Mouse (Mus musculus) kidney, embryonic 15.5 days (tissue): ENCODE results near the gene Nfe2l1. TPM values are rescaled to one million over a fixed set of nuclear protein-coding genes. Genes with fewer than 3 reads are reported as not detected.
A peak's percentile ranks its signal among the peaks of the same experiment; 100 is the strongest.

ENCODE experiments used
- ATAC-seq: fragments of 200-750 bp; cut with Nextera tagmentation; replicated peaks from 2 replicates; pipeline ENCODE4 v1.8.0; 2017; ENCODE audit warnings: moderate TSS enrichment; ENCODE audit not compliant: low FRiP score
- H3K27ac ChIP-seq: fragments of 300-500 bp; sonication (generic); 2 replicates; pipeline ENCODE4 v1.5.1; 2015; ENCODE audit warnings: mild to moderate bottlenecking, inconsistent platforms
- H3K27me3 ChIP-seq: fragments of 300-500 bp; sonication (generic); 2 replicates; pipeline ENCODE4 v1.6.1; 2015; ENCODE audit warnings: inconsistent platforms
- H3K36me3 ChIP-seq: fragments of 300-500 bp; sonication (generic); 2 replicates; pipeline ENCODE4 v1.6.1; 2015; ENCODE audit warnings: inconsistent platforms
- H3K4me1 ChIP-seq: fragments of 300-500 bp; sonication (generic); 2 replicates; pipeline ENCODE4 v1.6.1; 2015; ENCODE audit warnings: inconsistent platforms
- H3K4me2 ChIP-seq: fragments of 300-500 bp; sonication (generic); 2 replicates; pipeline ENCODE4 v1.6.1; 2015; ENCODE audit warnings: moderate library complexity, mild to moderate bottlenecking, inconsistent platforms
- H3K4me3 ChIP-seq: fragments of 300-500 bp; sonication (generic); replicated peaks from 2 replicates; pipeline ENCODE4 v1.5.1; 2015; ENCODE audit warnings: mild to moderate bottlenecking, inconsistent platforms
- H3K9ac ChIP-seq: fragments of 300-500 bp; sonication (generic); 2 replicates; pipeline ENCODE4 v1.6.1; 2015; ENCODE audit warnings: mild to moderate bottlenecking, inconsistent platforms
- H3K9me3 ChIP-seq: fragments of 300-500 bp; sonication (generic); replicated peaks from 2 replicates; pipeline ENCODE4 v1.6.1; 2016; ENCODE audit warnings: inconsistent platforms
- WGBS: fragments of 180-500 bp; shearing (Covaris S2); methylation state at CpG from one replicate; pipeline ENCODE4 v1.1.7; 2015; ENCODE audit warnings: mixed read lengths; 5-methylcytosine and 5-hydroxymethylcytosine counted together
- polyA plus RNA-seq: library from polyadenylated mRNA; unstranded; fragments of >200 nt; fragmentation: Nextera tagmentation; extraction: Ambion mirVana; gene quantifications from 2 replicates; pipeline ENCODE4 v1.2.1, GENCODE M21; 2015

Gene Nfe2l1
- polyA plus RNA-seq, 1 experiment from 2014 or later, result 82.1 TPM

- no peaks in the 10 kb centered on the region for H3K36me3 ChIP-seq
- H3K27ac ChIP-seq, result no peak overlapping the region
- no peaks in the 10 kb centered on the region for H3K27me3 ChIP-seq
- H3K9me3 ChIP-seq, result no peaks in the 10 kb centered on the region
- no peak overlapping the region for H3K4me2 ChIP-seq
- WGBS, result 37% methylated on average over 8 of the region's 8 CpGs
- peaks cover 13% of the 10 kb centered on the region; the same call in 1 of the 2 replicates for H3K4me1 ChIP-seq
- ATAC-seq, result no peak
- no peak overlapping the region for H3K9ac ChIP-seq
- H3K4me3 ChIP-seq, result no peak overlapping the region
These were observed 10.5 kb upstream of the Nfe2l1 start for GRCm38 (mm10) chr11:96840290-96840689.

GRCm38 (mm10) chr11:96839877-96840276 is 10.1 kb upstream of the Nfe2l1 start:
- no peak overlapping the region for H3K4me3 ChIP-seq
- no peaks in the 10 kb centered on the region for H3K36me3 ChIP-seq
- no peak overlapping the region for H3K9ac ChIP-seq
- 75% methylated on average over 3 of the region's 3 CpGs for WGBS
- H3K4me2 ChIP-seq, result no peak overlapping the region
- no peaks in the 10 kb centered on the region for H3K27me3 ChIP-seq
- no peak overlapping the region for H3K27ac ChIP-seq
- no peak for ATAC-seq
- H3K4me1 ChIP-seq, result peaks cover 13% of the 10 kb centered on the region; the same call in 1 of the 2 replicates
- no peaks in the 10 kb centered on the region for H3K9me3 ChIP-seq

- ATAC-seq, result no peak
- no peak overlapping the region for H3K27ac ChIP-seq
- 87% methylated on average over 7 of the region's 7 CpGs for WGBS
These were observed 9.7 kb upstream of the Nfe2l1 start for GRCm38 (mm10) chr11:96839428-96839827.

GRCm38 (mm10) chr11:96838341-96838740 is 8.6 kb upstream of the Nfe2l1 start:
- no peak for ATAC-seq
- 24% methylated on average over 4 of the region's 4 CpGs for WGBS

More at GRCm38 (mm10) chr11:96839428-96839827, 9.7 kb upstream of the Nfe2l1 start:
- H3K27me3 ChIP-seq, result no peaks in the 10 kb centered on the region
- no peak overlapping the region for H3K4me2 ChIP-seq
- peaks cover 13% of the 10 kb centered on the region; the same call in 1 of the 2 replicates for H3K4me1 ChIP-seq
- no peaks in the 10 kb centered on the region for H3K36me3 ChIP-seq
- H3K4me3 ChIP-seq, result no peak overlapping the region
- H3K9ac ChIP-seq, result no peak overlapping the region
- no peaks in the 10 kb centered on the region for H3K9me3 ChIP-seq

GRCm38 (mm10) chr11:96837298-96837697 is 7.5 kb upstream of the Nfe2l1 start:
- H3K27ac ChIP-seq, result no peak overlapping the region
- no peak overlapping the region for H3K4me3 ChIP-seq
- H3K27me3 ChIP-seq, result no peaks in the 10 kb centered on the region
- H3K4me1 ChIP-seq, result peaks cover 13% of the 10 kb centered on the region; the same call in 1 of the 2 replicates
- ATAC-seq, result no peak
- H3K36me3 ChIP-seq, result no peaks in the 10 kb centered on the region
- no peaks in the 10 kb centered on the region for H3K9me3 ChIP-seq
- H3K4me2 ChIP-seq, result no peak overlapping the region
- no peak overlapping the region for H3K9ac ChIP-seq
- 34% methylated on average over 9 of the region's 9 CpGs for WGBS

More at GRCm38 (mm10) chr11:96838341-96838740, 8.6 kb upstream of the Nfe2l1 start:
- no peak overlapping the region for H3K4me3 ChIP-seq
- H3K27me3 ChIP-seq, result no peaks in the 10 kb centered on the region
- H3K36me3 ChIP-seq, result no peaks in the 10 kb centered on the region
- no peaks in the 10 kb centered on the region for H3K9me3 ChIP-seq
- no peak overlapping the region for H3K27ac ChIP-seq
- no peak overlapping the region for H3K4me2 ChIP-seq
- H3K4me1 ChIP-seq, result peaks cover 13% of the 10 kb centered on the region; the same call in 1 of the 2 replicates
- H3K9ac ChIP-seq, result no peak overlapping the region

- 98% methylated on average over 1 of the region's 1 CpGs for WGBS
- Histone ChIP-seq H3K27ac (no peak overlapping the region), H3K4me1 (peaks cover 20% of the 10 kb centered on the region), H3K4me3 (no peak overlapping the region), H3K9me3 (no peaks in the 10 kb centered on the region), H3K4me2 (no peak overlapping the region), H3K36me3 (no peaks in the 10 kb centered on the region), H3K9ac (no peak overlapping the region), H3K27me3 (no peaks in the 10 kb centered on the region)
- no peak for ATAC-seq
These were observed 4.4 kb upstream of the Nfe2l1 start for GRCm38 (mm10) chr11:96834127-96834526.

GRCm38 (mm10) chr11:96832973-96833372 is 3.2 kb upstream of the Nfe2l1 start:
- no peak overlapping the region for H3K4me3 ChIP-seq
- no peak for ATAC-seq
- no peak overlapping the region for H3K4me2 ChIP-seq
- WGBS, result 70% methylated on average over 2 of the region's 2 CpGs
- peaks cover under 1% of the 10 kb centered on the region; the same call in 1 of the 2 replicates for H3K36me3 ChIP-seq
- no peaks in the 10 kb centered on the region for H3K27me3 ChIP-seq
- peaks cover 29% of the 10 kb centered on the region for H3K4me1 ChIP-seq
- no peak overlapping the region for H3K9ac ChIP-seq
- no peaks in the 10 kb centered on the region for H3K9me3 ChIP-seq
- no peak overlapping the region for H3K27ac ChIP-seq

GRCm38 (mm10) chr11:96832541-96832940 is 2.8 kb upstream of the Nfe2l1 start:
- peaks cover 29% of the 10 kb centered on the region for H3K4me1 ChIP-seq
- 89% methylated on average over 3 of the region's 3 CpGs for WGBS
- H3K27ac ChIP-seq, result no peak overlapping the region
- ATAC-seq, result no peak
- H3K9ac ChIP-seq, result no peak overlapping the region
- peaks cover 5% of the 10 kb centered on the region; the same call in 1 of the 2 replicates for H3K36me3 ChIP-seq
- H3K27me3 ChIP-seq, result no peaks in the 10 kb centered on the region
- no peak overlapping the region for H3K4me2 ChIP-seq
- H3K4me3 ChIP-seq, result no peak overlapping the region
- no peaks in the 10 kb centered on the region for H3K9me3 ChIP-seq

- Histone ChIP-seq H3K36me3 (peaks cover 13% of the 10 kb centered on the region), H3K27ac (peak overlapping the region; percentile 86)
- WGBS, result 37% methylated on average over 4 of the region's 4 CpGs
These were observed 1.7 kb upstream of the Nfe2l1 start for GRCm38 (mm10) chr11:96831516-96831915.

GRCm38 (mm10) chr11:96830539-96831216 is 910 bp upstream of the Nfe2l1 start:
- 21% methylated on average over 13 of the region's 13 CpGs for WGBS
- Histone ChIP-seq H3K9me3 (no peaks in the 10 kb centered on the region), H3K4me1 (peaks cover 44% of the 10 kb centered on the region), H3K4me3 (peak overlapping the region; percentile 95), H3K27me3 (no peaks in the 10 kb centered on the region), H3K4me2 (peak overlapping the region; percentile 70), H3K9ac (peak overlapping the region; percentile 71), H3K27ac (peak overlapping the region; percentile 100), H3K36me3 (peaks cover 19% of the 10 kb centered on the region)
- ATAC-seq, result no peak

More at GRCm38 (mm10) chr11:96831516-96831915, 1.7 kb upstream of the Nfe2l1 start:
- Histone ChIP-seq H3K27me3 (no peaks in the 10 kb centered on the region), H3K4me2 (no peak overlapping the region; the same call in 1 of the 2 replicates), H3K4me1 (peaks cover 36% of the 10 kb centered on the region), H3K9me3 (no peaks in the 10 kb centered on the region), H3K9ac (no peak overlapping the region), H3K4me3 (no peak overlapping the region)
- ATAC-seq, result no peak

- Histone ChIP-seq H3K27ac (peak overlapping the region; percentile 100), H3K4me3 (peak overlapping the region; percentile 95), H3K9ac (peak overlapping the region; percentile 91), H3K4me1 (peaks cover 57% of the 10 kb centered on the region), H3K4me2 (peak overlapping the region; percentile 90), H3K36me3 (peaks cover 21% of the 10 kb centered on the region), H3K27me3 (no peaks in the 10 kb centered on the region), H3K9me3 (no peaks in the 10 kb centered on the region)
- peak; percentile 78 for ATAC-seq
- WGBS, result under 1% methylated on average over 33 of the region's 33 CpGs
These were observed 360 bp downstream of the Nfe2l1 start for GRCm38 (mm10) chr11:96829403-96829812.

- H3K9ac ChIP-seq, result peak overlapping the region; percentile 91
- H3K36me3 ChIP-seq, result peaks cover 21% of the 10 kb centered on the region
- ATAC-seq, result no peak
- peak overlapping the region; percentile 90 for H3K4me2 ChIP-seq
- H3K4me1 ChIP-seq, result peaks cover 60% of the 10 kb centered on the region
- no peaks in the 10 kb centered on the region for H3K27me3 ChIP-seq
- no peaks in the 10 kb centered on the region for H3K9me3 ChIP-seq
- H3K27ac ChIP-seq, result peak overlapping the region; percentile 100
- peak overlapping the region; percentile 95 for H3K4me3 ChIP-seq
- WGBS, result 8% methylated on average over 10 of the region's 10 CpGs
These were observed 887 bp downstream of the Nfe2l1 start for GRCm38 (mm10) chr11:96828881-96829280.
